Mouse (Mus musculus): ENCODE results near the gene Ddx39.

Gene Ddx39

GRCm38 (mm10) chr8:83738949-83739710 is 24.2 kb downstream of the Ddx39 start:
- no peak for DNase-seq

- DNase-seq: peak; percentile 68 to 78
Measured at GRCm38 (mm10) chr8:83739711-83740468, 24.9 kb downstream of the Ddx39 start.

DNA sequence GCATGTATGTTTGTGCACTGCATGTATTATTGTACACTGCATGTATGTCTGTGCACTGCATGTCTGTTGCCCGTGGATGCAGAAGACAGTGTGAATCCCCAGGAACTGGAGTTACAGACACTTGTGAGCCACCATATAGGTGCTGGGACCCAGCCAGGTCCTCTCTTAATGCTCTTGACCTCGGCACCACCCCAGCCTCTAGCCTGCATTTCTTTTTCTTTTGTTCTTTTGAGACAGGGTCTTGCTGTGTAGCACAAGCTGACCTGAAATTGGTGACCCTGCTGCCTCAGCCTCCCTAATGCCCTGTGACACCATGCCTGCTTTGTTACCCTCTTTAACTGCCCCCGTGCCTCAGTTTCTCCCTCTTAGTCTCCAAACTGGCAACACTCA is 25.6 kb downstream of the Ddx39 start:
- DNase-seq: no peak

DNA sequence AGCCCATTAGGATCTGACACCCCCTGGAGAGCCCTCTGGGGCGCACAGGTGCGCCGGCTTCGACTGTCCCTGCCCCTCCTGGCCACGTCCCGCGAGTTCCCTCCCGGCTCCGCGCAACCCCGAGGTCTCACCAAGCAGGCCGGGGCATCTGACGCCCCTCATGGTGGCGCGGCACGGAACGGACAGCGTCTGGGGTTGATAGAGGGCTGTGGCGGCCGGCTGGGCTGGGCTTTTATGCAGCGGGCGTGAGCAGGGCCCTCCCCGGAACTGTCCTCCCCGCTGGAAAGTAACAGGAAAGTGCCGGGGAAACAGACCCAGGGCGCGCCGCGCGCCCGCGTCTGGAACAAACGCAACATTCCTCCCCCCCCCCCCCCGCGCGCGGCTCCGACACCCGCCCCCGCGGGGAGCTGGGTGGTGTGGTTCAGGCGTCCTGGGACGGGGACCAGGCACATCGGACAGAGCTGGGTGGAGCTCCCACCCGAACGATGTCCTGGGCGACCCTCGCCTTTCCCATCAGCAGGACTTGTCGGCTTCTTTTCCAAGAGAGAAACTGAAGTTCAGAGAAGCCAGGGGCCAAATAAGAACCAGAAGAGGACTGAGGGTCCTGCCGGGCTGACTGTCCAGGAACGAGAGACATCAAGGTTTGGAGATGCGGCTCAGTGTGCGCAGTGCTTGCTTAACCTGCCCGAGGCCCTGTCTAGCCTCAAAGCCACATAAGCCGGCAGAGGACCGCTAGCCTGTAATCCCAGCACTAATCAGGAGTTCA is 26.2 kb downstream of the Ddx39 start, which contains the start of gene Adgre5:
Adgre5 (minus strand) TSS at position 351 of the 766 bp plus-strand sequence.
- DNase-seq: peak; percentile 60 to 69

GRCm38 (mm10) chr8:83741849-83742655 is 27.1 kb downstream of the Ddx39 start:
- DNase-seq: peak in 1 of 2 experiments; percentile 57

DNA sequence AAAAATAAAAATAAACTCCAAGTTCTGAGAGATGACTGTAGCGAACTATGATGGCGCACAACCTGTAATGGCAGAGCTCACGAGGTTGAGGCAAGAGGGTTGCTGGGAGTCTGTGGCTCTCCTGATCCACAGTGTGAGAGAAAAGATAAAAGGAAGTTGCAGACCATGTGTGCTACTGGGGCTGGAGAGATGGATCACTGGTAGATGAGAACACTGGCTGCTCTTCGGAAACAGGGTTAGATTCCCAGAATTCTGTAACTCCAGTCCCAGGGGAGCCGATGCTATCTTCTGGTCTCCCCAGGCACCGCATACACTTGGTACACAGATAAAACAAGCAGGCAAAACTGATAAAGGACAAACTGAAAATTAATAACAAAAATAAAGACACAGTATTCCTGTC is 28.0 kb downstream of the Ddx39 start:
- no peak for DNase-seq

GRCm38 (mm10) chr8:83744070-83744469 is 29.1 kb downstream of the Ddx39 start:
- DNase-seq: no peak

- peak; percentile 61 to 71 for DNase-seq
Measured at GRCm38 (mm10) chr8:83747661-83748346, 32.8 kb downstream of the Ddx39 start.

GRCm38 (mm10) chr8:83748708-83749107 is 33.7 kb downstream of the Ddx39 start:
- peak; percentile 83 to 91 for DNase-seq

DNA sequence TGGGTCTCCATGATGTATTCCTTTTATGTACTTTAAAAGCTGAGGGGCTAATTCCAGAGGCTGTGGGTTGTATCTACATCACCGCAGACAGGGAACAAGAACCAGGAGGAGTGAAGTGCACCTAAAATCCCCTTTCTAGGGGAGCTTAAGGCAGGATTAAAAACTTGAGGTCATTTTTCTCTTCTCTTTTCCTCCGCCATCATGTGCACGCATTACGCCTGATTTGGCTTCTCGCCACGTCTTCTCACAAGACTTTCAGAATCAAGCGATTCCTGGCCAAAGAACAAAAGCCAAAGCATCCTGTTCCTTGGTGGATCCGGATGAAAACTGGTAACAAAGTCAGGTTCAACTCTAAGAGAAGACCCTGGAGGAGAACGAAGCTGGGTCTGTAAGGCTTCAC is 34.3 kb downstream of the Ddx39 start:
- no peak for DNase-seq

- DNase-seq: no peak
Measured at GRCm38 (mm10) chr8:83754149-83754548, 39.2 kb downstream of the Ddx39 start.

DNA sequence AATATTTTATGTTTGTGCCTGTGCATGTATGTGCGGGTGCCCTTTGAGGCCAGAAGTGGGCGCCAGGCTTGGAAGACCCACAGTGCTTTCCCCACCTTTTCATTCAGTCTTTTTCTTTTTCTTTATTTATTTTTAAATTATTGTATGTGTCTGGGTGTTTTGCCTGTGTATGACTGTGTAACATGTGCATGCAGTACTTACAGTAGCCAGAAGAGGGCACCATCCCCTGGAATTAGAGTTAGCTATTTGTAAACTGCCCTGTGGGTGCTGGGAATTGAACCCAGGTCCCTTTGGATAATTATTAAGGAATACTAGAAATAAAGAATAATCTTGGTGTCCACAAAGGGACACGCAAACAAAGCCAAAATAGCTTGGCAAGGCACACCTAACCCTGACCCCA is 41.3 kb downstream of the Ddx39 start:
- DNase-seq: no peak

DNA sequence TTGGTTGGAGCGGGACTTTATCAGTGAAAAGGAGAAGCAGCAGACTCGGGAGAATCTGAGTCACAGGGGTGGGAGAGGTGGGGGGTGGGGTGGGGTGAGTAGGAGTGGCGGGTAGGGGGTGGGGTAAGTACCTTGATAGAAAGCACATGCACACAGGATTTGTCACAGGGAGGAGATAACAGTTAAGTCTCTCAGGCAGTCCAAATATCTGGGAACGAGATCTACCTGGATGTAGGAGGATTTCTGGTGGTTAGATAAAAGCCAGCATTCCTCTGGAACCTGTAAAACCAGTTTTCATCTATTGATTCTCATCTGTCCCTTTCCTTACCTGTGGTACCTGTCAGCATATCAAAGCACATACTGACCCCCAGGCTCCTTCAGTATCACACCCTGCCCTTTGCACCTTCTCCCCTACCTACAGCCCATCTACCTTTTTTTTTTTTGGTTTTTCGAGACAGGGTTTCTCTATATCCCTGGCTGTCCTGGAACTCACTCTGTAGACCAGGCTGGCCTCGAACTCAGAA is 42.2 kb downstream of the Ddx39 start:
- DNase-seq: no peak

DNA sequence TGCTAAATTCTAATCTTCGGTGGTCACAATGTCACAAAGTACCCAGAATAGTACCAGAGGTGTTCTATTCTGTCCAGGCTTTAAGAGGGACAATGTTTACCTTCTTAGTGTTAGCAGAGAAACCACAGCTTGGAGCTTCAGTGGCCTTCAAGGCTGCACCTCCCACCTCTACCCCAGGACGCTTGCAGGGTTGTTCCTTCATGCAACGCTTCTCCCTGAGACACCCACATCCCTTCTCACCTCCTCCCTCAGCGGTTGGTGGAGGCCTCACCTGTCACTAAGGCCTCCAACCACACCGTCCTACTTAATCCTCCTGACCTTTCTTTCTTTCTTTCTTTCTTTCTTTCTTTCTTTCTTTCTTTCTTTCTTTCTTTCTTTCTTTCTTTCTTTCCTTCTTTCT is 43.3 kb downstream of the Ddx39 start:
- peak in 1 of 2 experiments; percentile 38 for DNase-seq

GRCm38 (mm10) chr8:83759231-83759759 is 44.3 kb downstream of the Ddx39 start:
- no peak for DNase-seq

GRCm38 (mm10) chr8:83764116-83764515 is 49.1 kb downstream of the Ddx39 start:
- no peak for DNase-seq

DNA sequence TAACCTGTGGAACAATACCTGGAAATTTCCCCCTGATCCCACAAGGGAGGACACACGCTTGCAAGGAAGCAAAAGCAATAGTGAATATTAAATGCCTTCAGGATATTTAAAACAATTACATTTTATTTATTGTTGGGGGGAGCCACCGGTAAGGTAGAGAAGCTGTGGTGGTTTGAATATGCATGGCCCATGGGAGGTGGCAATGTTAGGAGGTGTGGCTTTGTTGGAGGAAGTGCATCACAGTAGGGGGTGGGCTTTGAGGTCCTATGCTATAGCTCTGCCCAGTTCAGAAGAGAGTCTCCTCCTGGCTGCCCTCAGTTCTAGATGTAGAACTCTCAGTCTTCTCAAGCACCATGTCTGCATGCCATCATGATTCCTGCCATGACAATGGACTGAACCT is 49.7 kb downstream of the Ddx39 start:
- DNase-seq: no peak

GRCm38 (mm10) chr8:83765663-83766062 is 50.7 kb downstream of the Ddx39 start:
- no peak for DNase-seq

DNA sequence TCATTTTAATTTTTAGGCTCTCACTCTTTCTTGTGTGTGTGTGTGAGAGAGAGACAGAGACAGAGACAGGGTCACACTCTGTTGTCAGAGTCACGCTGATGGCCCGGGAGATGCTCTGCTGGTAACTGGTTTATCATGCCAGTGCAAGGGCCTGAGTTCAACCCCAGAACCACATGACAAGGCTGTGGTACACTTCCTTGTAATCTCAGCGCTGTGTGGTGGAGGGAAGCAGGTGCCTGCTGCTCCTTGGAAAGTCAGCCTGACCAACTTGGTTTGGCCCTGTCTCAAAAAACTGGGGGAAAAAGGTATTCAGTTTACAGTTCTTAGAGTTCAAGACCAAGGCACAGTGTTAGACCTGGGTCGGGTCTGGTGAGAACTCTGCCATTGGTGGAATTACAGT is 52.5 kb downstream of the Ddx39 start:
- DNase-seq: no peak

- DNase-seq: no peak
Measured at GRCm38 (mm10) chr8:83768526-83768925, 53.5 kb downstream of the Ddx39 start.

DNA sequence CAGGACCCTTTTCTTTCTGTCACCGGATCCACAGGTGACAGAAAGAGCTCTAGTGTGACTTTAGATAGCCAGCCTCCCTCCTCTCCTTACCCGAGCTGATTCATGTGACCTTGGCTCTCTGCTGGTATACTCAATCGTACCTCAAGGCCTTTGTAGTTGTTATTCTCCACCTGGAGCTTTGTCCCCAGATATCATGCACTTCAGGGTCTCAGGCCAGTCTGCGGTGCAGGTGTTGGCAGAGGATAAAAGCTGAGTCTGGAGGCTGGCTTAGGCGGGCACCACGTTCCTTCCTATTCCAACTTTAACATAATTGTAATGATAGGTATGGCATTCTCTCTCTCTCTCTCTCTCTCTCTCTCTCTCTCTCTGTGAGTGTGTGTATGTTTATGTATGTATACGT is 54.7 kb downstream of the Ddx39 start:
- DNase-seq: no peak
